Mouse (Mus musculus) embryo, embryonic 10.5 days (tissue): Measurements from ENCODE around the gene Olfr1500.
"Not testable (repeated sequence)": the region's sequence is repeated elsewhere in the genome, so short reads cannot be mapped to it uniquely, and the experiment has no call there.

ENCODE experiments used
- DNase-seq: peaks from one replicate; pipeline ENCODE4 v3.0.0-alpha.2; 2015; ENCODE audit warnings: low spot score

Gene Olfr1500

DNA sequence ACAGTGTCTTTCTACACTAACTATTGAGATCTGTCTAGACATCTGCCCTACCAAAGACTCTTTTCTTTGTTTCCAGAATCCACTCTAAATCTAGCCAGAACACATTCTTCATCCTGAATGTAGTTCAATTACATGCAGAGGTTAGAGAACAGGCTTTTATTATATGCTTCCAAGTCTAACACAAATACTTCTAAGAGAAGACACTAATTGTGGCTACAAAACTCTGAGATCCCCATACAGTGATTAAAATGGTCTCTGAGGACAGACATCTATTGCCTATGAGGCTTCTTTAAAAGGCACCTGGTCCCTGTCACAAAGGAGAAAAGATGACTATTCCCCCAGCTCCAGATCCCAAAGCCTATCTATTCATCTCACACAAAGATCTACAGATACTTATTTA lies at the start of gene Olfr1500:
Gene Olfr1500, minus strand, starts transcription at position 101 of the 400 bp plus-strand sequence.
- DNase-seq = no peak

DNA sequence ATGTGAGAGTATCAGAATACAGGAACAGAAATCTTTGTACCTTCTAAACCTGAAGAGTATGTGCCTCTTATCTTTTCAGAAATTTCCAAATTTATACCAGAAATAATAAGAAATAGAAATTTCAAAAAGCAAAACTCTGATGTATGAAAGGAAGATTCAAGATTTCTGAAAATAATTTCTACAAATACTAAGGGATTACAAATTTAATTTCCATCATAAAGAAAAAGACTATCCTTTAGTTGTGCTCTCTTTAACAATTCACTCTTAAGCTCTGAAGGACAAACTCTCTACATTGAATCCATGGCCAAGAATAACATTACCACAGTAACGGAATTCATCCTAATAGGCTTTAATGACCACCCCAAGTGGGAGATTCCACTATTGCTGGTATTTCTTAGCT lies 31.2 kb upstream of the Olfr1500 start, which contains the start of gene Olfr1502:
Gene Olfr1502, plus strand, starts transcription at position 301 of the 400 bp plus-strand sequence.
- DNase-seq = no peak

DNA sequence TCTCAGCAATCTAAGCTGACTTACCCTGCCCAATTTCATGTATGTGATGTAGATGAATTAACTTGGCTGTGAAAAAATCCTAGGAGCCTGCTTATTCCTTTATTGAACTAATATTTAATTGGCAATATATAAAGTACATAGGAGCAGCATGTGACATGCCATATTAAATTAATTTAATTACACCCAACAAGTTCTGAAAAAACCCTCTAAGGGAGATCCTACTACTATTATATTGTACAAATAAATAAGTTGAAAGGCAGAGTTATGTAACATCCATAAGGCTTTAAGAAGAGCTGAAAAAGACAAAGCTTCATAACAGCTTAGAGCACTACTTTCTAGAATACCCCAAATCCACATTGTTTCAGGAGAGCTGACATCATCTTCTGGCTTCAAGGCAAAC lies 20.3 kb upstream of the Olfr1500 start, which contains the start of gene Olfr1501:
Gene Olfr1501, minus strand, starts transcription at position 101 of the 400 bp plus-strand sequence.
- DNase-seq = not testable (repeated sequence)

DNA sequence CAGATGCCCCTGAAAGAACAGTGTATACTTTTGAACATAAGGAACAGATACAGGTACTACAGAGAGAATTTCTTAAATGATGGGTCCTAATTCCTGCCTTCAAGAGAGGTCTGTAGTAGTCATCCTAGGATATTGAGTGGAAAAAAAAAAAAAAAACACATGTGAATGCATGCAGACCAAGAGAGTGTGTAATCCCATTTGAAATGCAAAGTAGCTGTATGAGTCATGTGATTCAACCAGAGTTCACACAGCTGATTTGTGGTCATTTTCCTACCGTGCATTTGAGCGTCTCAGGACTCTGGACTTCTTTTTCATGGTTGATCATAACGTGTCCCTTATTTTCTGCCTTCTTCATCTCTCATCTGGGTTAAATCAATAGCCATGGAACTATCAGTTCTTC lies 1.8 kb downstream of the Olfr1500 start:
- no peak for DNase-seq

DNA sequence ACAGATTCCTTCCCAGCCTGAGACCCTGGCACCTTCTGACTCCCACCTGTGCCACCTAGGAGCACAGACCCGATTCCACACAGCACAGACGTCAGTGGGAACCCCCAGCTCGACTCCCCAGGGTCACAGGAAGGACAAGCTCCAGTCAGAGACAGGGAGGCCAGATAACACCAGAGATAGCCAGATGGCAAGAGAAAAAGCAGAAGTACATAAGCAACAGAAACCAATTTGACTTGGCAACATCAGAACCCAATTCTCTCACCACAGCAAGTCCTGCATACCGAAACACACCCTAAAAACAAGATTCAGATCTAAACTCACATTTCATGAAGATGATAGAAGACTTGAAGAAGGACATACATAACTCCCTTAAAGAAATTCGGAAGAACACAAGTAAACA lies 9.4 kb downstream of the Olfr1500 start:
- no peak for DNase-seq

DNA sequence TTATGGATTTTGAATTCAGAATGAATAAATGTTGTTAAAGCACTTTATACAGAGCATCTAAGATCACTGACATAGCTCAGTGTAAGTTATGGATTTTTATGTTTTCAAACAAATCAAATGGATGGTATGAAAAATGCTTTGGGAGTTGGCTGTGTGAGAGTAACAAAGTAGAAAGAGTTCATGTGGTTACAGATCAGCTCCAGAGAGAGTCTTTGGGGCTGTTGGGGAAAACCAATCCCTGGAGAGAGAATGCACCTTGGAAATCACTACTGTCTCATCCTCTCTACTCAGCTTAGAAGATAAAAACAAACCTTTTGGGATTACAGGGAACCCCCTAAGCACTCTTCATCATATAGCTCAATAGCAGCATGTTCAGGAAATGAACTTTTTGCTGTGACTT lies 10.9 kb downstream of the Olfr1500 start, which contains the start of gene Olfr1499:
Gene Olfr1499, minus strand, starts transcription at position 101 of the 400 bp plus-strand sequence.
- no peak for DNase-seq

DNA sequence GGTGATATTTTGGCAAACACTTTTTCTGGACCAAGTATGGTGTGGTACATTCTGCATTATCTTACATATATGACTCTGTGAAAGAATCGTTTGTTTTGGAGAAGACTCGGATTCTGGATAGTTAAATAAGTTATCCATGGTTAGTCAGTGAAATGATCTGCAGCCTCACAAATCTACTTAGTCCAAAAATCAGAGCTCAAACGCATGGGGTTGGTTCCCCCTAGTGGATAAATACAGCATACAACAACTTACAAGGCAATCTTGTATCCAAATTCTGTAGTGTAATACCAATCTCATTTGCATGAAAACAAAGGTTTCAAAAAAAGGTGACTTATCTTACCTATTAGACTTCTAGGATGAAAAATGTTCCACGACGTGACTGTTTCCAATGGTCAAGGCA lies 11.5 kb downstream of the Olfr1500 start:
- DNase-seq = peak; percentile 48

DNA sequence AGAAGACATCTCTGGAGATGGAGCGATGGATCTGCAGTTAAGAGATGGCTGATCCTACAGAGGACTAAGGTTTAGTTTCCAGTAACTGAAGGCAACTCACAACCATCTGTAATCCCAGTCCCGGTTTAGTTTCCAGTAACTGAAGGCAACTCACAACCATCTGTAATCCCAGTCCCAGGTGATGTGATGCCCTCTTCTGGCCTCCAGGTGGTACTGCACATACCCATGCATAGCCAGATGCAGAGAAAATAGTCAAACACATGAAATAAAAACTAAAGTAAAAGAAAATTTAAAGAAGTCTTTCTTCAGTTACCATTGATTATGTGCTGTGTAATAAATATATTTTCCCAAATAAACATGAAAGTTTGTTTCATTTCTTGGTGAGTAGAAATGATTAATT lies 17.5 kb downstream of the Olfr1500 start:
- DNase-seq = no peak

DNA sequence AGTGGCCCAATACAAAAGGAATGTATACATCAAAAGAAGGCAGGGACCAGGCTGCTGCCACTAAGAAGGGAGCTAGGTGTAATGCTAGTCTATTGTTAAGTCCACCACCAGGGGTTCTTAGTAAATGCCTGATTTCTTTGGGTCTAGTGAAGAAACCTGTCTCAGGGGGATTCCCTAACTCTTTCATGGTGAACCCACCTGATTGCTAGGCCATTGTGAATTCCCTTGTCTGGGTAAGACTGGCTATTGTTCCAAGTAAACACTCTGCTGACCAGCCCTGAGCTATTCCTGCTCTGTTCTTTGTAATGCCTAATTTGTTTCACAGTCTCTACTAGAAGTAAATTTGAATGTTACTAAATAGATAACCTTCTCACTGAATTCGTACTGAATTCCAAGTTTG lies 24.8 kb downstream of the Olfr1500 start:
- not testable (repeated sequence) for DNase-seq

DNA sequence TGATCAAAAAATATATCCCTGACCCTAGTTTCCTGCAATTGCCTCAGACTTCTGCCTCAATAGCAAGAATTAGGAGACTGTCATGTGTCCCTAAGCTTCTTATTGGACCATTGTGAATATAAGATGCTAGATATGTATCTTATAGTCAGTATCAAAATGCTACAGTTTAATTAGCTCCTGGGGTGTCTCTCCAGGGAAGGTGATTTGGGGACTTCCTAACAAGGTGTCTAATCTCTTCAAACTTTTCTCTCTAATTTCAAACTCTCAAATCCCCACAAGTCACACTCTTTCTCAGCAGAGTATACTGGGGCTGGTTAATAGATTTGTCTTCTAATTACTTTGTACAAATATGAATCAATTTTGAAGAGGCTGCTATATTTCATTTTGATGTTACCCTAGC lies 32.2 kb downstream of the Olfr1500 start, which contains the start of gene Olfr1497:
Gene Olfr1497, minus strand, starts transcription at position 101 of the 400 bp plus-strand sequence.
- no peak for DNase-seq

DNA sequence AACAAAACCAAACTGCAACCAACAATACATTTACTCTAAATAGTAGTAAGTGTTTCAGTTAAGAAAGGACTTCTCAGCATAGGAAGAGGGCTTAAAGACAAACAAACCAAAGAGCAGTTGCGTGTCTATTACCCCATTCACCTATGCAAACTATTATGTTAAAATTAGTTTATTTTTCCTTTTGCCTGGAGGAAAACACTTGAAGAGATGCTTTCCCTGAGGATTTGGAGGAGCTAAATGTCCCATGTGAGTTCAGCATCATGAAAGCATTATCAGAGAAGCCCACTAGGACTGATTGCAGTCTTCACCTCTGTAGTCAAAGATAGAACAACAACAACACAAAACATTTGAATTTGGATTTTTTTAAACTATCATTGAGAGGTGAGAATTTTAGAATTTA lies 52.7 kb downstream of the Olfr1500 start, which contains the start of gene Olfr1496:
Gene Olfr1496, plus strand, starts transcription at position 301 of the 400 bp plus-strand sequence.
- DNase-seq = no peak
